Mouse (Mus musculus): ENCODE measurements at regions not wholly inside any gene's neighbourhood (a gene's known extent, or its start where the extent isn't known, plus 50 kb on each side); places are given as distances from the start of the nearest gene placed in this dataset.

DNA sequence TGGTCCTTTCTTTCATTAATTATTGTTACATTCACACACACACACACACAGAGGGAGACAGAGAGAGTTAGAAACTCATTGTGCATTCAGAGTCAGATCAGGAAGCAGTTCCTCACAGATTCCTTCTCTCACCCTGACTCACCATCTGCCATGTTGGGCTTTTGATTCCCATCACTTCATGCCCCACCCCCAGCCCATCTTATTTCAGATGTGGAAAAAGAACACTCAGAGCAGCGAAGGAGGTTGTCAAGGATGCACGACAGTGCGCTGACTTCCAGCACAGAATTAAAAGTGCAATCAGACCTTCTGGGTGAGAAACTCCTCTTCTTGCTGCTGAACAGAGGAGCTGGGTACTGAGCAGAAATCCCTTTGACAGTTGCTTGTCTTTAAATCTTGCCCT lies 438.8 kb upstream of the Kdm8 start:
- DNase-seq (ENCODE audit: low spot score in 2 of 2), result no peak

DNA sequence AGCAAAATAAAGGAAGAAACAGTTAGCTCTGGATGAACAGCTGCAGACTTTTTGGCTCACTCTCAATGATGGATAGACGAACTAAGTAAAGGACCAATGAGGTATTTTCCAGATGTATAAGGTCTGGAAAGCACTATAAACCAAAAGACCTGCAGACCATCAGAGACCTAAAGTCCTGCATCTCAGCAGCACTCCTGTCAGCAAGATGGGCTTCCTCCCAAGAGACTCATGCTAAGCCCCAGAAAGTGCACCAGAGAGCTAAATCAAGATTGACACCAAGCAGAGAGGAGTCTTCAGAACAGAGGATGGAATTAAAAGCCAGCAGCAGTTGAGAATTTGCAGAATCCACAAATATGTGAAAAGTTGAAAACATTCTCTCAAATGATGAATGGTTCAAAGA lies 425.2 kb upstream of the Kdm8 start:
- DNase-seq (ENCODE audit: low spot score in 2 of 2), result no peak

DNA sequence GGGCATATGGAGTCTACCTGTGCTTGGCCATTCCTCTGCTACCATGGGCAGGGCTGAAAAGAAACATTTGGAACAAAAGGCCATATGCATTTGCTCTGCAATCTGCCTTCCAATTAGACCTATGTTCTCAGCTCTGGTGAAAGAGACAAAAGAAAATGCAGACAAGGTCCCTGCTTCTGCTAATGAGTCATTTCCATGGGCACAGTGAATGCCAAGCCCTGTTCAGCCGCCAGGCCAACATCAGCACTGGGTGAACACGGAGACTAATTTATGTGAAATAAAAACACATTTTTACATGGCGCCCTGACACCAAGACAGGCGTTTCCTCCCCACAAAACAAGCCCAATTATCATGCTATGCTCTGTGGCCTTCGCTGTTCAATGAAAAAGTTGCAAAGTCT lies 419.5 kb upstream of the Kdm8 start:
- DNase-seq (ENCODE audit: low spot score in 2 of 2), result no peak

DNA sequence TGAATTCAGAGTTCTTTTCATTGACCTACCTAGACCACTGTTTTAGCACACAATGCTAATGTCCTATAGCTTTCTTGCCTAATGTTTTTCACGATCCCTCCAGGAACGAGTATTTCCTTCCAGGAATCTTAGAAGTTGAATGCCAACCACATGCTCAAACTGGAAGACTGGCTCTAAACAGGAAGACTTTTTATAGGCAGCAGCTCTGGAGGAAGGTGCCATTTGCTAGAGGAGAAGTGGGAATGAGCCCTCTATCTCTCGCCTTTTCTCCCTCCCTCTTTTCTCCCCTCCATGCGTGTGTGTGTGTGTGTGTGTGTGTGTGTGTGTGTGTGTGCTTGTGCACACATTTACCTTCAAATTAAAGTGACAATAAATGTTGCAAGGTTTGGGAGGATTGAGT lies 410.7 kb upstream of the Kdm8 start:
- DNase-seq (ENCODE audit: low spot score in 2 of 2), result no peak

DNA sequence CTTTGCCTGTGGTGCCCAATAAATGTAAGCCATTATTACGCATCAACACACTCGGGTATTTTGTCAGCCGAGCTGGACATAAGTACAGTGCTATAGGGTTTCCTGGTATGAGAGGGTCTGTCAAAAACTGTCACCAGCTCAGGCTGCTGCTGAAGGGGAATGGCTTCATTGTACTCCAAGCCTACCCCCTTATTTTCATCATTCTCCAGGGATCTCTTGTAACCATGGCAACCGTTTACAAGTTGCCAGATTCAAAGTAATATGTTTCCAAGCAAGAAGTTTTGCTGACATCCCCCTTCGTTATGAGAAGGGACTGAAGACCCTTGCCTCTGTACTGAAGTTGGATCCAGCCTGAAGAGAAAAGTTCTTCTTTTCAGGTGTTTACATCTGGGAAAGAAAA lies 410.3 kb upstream of the Kdm8 start:
- no peak for DNase-seq (ENCODE audit: low spot score in 2 of 2)

DNA sequence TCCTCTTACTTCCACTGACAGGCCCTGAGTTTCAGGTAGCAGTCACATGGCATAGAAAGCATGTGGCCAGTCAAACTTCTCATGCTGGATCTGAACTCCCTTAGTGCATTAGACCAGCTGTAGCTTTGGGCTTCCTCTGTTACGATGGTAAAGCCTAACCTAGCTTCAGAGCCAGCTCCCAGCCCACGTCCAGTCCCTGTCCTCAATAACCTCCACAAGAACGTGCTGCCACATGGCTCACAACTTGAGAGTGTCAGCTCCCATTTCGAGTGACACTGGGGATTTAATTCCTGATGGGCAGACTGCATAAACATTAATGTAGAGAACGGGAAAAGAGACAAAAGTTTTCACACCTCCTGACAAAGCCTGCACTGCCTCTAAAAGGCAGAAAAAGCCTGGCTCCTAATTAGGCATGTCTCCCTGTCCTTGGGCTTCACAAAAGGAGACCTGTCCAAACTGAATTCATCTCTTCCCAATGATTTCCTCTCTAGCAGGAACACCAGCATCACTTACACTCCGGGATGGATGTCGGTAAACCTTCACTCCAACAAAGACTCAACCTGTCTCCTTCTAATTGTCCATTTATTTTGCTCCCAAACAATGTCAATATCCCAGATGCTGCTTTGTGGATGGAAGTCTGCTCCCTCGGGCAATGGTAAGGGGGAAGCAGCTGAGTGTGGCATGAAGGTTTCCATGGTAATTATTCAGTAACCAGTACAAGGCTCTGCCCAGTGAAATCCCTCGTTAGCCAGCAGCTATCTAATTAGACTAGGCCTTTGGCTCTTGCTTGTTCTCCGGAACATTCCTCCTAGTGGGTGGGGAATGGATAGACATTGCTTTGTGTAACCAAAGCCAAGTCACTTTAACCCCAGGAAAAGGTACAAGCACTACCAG lies 408.1 kb upstream of the Kdm8 start:
- no peak for DNase-seq (ENCODE audit: low spot score in 2 of 2)

DNA sequence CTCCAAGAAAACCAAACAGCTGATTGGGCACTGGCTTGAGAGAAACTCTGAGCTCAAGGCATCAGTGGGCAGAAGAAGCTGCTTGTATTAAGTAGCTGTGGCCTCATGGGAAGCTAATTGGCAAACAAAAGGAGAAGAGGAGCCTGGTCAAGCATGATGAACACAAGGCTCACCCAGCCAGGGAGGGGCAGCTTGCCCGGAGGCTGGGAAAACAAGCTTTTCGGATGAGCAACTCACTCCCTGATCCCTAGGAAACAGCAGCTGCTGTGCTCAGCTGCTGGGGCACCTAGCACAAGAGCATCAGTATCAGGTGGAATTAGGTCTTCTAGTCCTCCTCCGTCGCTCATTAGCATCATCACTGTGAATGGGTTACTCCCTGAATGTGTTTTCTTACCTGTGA lies 405.6 kb upstream of the Kdm8 start:
- no peak for DNase-seq (ENCODE audit: low spot score in 2 of 2)

DNA sequence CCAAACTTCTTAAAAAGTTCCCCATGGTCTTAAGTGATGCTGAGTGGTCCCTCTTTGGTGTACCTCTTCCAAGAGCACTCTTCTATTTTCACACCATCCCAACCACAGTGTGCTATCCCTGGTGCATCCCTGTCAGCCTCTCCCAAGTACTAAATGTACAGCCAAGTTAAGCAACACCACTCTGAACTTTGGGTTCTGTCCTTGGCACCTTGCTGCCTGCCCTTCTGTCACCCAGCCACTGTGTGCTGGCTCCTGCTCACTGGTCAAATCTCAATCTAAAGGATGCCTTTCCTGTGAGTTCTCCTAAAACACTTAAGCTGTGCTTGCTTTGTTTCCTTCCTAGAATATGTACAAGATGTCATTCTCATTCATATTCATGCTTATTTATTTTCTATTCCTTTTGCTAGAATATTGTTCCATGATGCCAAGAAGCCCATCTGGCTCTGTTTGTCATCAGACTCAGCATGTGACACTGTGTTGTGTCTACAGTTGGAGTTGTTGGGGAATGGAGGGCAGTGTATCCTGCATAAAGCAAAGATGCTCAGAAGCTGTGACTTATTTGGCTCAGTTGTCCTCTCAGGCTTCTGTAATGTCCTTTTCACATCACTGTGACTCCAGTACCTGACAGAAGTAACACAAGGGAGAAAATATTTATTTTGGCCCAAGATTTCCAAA lies 388.4 kb upstream of the Kdm8 start:
- DNase-seq (ENCODE audit: low spot score in 2 of 2), result no peak

DNA sequence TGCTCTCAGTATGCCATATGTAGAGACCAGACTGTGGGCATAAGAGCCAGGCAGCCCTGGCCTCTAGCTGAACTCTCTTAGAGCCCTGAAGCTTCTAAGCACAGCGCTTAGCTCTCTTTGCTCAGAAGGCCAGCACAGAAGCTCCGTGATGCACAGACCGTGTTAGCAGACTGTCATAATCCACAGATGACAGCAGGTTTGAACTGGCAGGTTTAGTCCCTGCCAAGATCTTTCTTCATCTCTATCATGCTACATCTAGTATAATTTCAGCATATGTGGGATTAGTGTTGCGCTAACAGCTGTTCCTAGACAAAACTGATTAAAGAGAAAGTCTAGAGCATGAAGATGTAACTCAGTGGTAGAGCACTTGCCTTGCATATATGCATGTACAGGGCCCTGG lies 342.0 kb upstream of the Kdm8 start:
- DNase-seq (ENCODE audit: low spot score in 2 of 2), result no peak

DNA sequence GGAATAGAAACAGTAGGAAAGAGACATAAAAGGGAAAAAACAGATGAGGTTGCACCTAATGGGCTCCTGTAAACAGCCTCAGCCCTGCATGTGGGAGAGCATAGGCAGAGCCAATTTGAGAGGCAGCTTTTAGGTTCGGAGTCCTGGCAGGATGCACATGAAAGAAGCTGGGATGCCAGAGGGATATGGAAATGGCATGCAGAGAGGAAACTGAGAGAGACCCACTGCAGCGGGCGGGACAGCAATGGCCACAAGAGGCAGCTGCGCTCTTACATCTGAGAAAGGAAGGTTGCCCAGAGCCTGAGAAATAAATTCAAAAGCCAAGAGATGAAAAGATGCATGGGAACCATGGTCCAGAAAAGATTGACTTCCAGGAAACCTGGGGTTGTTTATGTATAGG lies 340.5 kb upstream of the Kdm8 start:
- no peak for DNase-seq (ENCODE audit: low spot score in 2 of 2)

DNA sequence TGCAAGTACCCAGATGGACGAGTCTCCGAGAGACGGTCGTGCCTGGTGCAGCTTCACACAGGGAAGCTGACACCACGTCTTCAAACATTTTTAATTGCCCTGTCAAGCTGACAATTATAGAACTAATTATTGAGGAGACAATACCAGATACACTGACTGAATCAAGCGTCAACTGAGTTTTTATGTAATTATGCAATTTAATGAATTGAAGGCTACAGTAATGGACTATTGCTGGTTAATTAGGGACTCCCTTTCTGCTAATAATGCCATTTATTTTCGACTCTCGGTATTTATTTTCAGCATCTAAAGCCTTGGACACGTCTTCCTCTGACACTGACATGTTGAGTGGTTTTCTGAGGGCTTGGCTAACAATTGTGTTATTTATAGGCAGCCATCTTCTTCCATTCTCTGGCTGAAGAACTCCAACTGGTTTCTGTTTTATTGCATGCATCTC lies 331.6 kb upstream of the Kdm8 start:
- DNase-seq (ENCODE audit: low spot score in 2 of 2), result no peak

DNA sequence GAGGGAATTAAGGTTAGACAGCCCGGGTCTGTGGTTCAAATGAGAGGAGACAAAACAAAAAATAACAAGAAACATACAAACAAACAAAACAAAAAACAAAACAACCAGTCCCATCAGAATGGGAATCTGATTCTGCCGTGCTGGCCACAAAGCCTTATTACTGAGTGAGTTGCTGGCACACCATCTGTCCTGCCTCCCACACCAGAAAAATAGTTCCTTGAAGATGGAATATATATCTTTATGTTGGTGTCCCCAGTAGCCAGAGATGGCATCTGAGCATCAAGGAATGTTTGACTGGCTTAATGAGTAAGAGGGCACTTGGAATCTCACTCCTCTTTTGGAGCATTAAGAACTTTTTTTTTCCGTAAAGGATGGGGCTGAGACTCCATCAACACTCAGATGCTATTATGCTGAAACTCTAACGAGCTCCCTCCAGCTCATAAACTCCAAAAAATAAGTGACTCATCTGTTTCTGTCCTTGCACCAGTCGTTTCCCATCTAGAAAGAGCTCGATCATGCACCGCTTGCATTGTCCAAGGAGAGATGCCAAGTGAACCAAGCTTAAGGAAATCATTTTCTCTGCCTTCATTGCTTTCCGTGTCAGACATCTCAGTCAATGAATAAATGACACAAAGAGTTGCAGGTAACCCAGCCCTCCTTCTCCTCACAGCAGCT lies 329.0 kb upstream of the Kdm8 start:
- DNase-seq (ENCODE audit: low spot score in 2 of 2), result no peak

DNA sequence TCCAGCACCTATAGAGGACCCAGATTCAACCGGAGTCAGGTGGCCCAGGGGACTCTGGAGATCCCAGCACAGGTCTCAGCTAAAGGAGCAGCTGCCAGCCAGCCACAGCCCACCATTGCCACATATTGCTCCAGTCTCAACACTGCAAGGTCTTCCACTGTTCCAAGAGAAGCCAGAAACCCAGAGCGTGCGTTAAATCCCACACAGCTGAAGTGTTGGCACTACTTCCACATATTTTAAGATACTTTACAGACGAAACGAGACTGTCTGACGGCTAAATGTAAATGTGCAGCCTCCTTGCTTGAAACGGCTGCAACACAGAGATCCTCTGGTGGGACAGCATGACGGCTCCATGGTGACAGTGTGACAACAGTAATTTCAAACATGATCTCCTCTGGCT lies 327.3 kb upstream of the Kdm8 start:
- no peak for DNase-seq (ENCODE audit: low spot score in 2 of 2)

DNA sequence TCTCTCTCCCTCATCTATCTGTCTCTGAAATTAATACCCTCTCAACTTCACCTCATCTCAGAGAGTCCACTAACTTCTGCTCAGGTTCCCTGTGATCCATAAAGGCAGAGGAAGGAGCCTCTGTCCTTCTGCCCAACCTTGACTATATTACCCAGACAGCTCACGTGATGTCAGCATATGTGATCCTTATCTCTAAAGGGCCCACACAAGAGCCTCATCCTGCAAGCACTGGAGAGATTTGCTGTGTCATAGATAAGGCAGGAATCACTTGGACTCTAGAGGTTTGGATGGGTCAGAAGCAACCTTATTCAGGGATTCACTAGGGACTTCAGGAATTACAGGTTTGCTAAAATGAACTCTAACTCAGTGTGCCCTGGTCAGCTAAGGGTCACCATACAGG lies 315.3 kb upstream of the Kdm8 start:
- DNase-seq (ENCODE audit: low spot score in 2 of 2), result no peak

DNA sequence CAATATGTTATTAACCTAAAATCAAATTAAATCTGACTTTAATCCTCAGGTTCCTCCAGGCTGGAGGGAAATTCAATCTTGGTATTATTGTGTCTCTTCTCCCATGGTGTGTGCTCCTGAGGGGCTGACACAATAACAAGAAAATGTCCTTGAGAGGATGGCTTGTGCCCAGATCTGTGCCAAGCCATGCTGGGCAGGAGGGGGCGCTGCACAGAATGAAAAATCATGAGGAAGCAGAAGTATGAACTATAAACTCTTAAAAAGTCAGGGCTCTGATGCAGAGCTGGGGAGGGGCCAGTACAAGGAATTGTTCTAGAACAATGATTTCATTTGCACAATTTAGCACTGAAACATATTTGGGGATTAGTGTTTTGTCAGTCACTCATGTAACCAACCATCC lies 312.5 kb upstream of the Kdm8 start:
- DNase-seq (ENCODE audit: low spot score in 2 of 2), result no peak

DNA sequence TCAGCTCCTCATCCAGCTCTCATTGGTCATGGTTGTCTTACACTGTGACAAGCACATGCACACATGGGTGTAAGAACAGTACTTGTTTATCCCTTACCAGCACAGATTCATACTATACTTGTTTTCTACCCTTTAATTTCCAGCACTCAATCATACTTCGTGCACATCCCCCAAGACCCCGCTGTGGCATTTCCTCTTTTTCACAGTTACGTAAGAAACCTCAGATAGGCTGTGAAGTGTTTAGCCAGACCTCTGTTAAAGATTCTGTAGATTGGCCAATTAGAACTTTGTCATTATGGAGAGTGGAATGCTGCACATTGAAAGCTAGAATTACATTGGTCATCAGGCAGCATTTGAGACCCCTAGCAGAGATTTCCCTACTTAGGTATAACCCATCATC lies 305.9 kb upstream of the Kdm8 start:
- no peak for DNase-seq (ENCODE audit: low spot score in 2 of 2)

DNA sequence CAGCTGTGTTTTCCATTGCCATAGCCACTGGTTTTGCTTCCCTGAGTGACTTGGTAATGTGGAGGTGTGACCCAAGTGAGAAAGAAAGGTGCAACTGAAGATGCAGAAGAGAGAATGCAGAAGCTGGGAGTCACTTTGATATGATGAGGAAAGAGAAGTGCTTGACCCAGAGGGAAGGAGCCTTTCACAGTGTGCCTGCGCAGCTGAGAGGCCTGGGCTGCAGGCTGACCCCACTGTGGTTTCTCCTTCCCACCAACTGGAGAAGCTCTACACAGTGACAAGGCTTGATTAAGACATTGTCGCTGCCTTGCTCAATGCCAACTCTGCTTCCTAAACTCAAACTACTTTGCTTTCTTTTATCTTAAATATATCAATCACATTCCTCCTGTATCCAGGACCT lies 305.3 kb upstream of the Kdm8 start:
- no peak for DNase-seq (ENCODE audit: low spot score in 2 of 2)

DNA sequence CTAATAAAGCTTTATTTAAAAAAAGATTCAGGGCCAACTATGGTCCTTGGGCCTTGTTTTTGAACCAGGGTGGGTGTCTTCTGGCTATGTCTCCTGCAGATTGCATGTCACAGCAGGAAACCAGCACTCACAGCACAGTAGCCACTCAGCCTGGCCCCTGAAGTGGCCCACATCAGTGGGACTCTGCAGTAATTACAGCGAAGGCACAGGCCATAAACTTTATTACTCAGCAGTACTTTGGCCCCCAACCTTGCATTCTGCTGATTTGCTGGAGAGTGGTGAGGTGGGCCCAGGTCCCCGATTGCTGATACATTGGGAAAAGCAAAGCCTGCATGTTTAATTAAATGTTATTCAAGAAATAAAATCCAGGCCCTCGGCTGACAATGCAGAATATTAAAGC lies 303.6 kb upstream of the Kdm8 start:
- no peak for DNase-seq (ENCODE audit: low spot score in 2 of 2)

DNA sequence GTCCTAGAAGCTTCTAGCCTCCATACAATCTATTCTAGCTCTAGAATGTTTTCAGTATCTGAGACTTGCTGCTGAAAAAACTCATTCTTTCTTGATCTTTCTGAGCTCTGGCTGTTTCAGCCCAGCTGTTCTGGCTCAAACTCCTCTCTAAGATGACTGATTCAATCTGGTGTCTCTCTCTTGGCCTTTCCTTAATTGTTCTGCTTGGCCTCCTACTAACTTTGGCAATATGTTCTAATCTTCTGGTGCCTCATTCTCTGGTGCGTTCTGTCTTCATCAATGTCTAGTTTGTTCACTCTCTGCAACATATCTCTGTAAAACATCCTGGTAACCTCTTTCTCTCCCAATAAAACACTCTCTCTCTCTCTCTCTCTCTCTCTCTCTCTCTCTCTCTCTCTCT lies 302.6 kb upstream of the Kdm8 start:
- DNase-seq (ENCODE audit: low spot score in 2 of 2), result no peak

DNA sequence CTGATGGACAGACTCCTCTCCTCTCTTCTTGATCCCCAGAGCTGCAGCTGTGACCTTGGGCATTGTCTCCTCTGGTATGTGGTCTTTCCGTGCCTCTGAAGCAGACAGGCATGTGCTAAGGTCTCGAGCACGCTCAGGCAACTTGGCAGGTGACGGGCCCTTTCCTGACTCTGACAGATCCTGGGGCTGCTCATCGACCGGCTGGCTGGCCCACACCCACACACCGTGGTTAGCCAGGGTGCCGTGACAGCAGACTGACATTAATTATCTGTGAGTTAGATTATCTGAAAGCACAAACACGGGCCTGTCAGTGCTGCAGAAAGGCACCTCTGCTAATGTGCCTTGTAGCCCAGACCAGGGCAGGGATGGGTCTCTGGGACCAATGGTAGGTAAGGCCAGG lies 298.5 kb upstream of the Kdm8 start:
- DNase-seq (ENCODE audit: low spot score in 2 of 2), result no peak

DNA sequence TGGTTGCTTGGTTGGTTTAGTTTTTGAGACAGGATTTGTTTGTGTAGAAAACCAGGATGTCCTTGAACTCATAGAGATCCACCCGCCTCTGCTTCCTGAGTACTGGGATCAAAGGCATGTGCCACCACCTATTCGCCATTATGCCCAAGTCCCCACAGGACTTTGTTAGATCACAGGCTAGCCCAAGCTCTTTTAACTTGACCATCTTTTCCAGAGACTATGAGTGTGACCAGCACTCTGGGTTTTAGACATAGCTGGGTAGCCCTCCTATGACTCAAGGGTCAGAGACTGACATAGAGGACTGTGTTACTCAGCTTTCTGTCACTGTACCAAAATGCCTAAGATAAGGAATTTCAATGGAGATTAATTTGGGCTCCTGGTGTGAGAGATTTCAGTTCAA lies 295.3 kb upstream of the Kdm8 start:
- no peak for DNase-seq (ENCODE audit: low spot score in 2 of 2)

DNA sequence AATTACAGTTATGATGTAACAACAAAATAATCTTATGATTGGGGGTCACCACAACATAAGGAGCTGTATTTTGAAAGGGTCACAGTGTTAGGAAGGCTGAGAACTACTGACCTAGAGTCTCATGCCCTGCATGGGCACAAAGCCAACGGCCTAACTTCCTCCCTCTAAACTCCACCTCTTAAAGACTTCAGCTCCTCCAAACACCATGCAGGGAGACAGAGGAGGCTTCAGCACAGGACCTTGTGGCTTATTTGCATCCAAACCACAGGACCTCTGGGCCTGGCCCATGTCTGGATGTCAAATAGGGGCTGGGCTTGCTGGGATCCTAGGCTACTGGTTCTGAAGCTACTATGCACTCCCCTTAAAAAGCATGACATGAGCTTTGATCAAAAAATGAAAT lies 294.7 kb upstream of the Kdm8 start:
- DNase-seq (ENCODE audit: low spot score in 2 of 2), result no peak

DNA sequence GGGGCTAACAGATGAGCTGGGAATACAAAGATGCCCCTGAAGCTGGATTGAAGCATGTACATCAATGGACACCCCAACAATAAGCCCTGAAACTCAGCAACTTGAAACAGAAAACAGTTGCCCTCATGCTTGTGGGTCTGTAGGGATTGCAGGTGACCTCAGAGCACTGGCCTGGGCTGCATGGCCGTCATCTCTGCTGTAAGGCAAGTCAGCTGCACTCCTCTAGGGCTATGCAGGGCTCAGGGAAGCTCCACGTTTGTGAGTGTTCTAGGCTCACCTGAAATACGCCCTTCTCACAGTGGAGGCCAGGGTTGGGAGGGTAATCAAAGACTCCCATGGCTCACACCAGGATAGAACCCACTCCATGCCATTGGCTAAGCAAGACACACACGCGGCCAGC lies 292.2 kb upstream of the Kdm8 start:
- no peak for DNase-seq (ENCODE audit: low spot score in 2 of 2)

Measured in spleen, postnatal 10 days (tissue).